In the genomic region with DNA sequence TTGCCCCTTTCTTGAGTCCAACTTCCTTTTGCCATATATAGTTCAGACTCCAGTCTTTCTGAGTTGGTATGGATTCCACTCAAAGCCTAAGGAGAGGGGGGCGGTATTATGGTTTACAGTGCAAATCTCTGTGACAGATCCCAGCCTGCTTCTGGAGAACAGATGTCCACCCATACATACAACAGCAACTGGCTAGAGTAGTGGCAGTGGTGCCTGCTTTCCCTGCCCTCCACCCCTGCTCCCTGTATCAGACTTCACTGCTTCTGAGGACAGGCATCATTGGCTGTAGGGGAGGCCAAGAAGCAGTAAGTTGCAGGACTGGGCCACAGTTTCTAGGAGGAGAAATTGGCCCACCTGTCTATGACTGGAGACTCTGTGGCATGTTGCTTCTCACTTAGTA, we compare ENCODE assay signal across 15 mouse cellular contexts.
DNase-seq lines count a peak whose midpoint lies in the region; ATAC-seq and TF ChIP-seq lines count a peak whose summit lies in the region.
"Had no signal": no experiment of that assay in that cellular context is flagged by ENCODE, and none has a peak within 500 bp of the region (broad histone marks: within the 10 kb centered on the region; RNA-seq: fewer than 3 reads in every experiment).

No protein-coding gene starts in this region.

- peak overlapping the region; percentile 24; the same call in 1 of the 2 replicates for H3K27ac ChIP-seq in kidney, embryonic 14.5 days (ENCODE audit: low read depth, low read length)
- H3K27ac ChIP-seq in embryonic facial prominence, embryonic 15.5 days (replicated peaks) = peak overlapping the region; percentile 65
- H3K27ac ChIP-seq: heart, adult 2 months; liver, embryonic 13.5 days had no signal

- intact Hi-C loops in gastrocnemius, postnatal 14 days (cut with DNase I; ENCODE audit: low total_unique reads) = loop anchor here (5.0 to 10.0 kb wide), 2 partner anchors 103 to 156 kb away; a partner anchor contains a TSS

- H3K9ac ChIP-seq in kidney, embryonic 14.5 days (ENCODE audit: low read depth, low read length) = no peak overlapping the region
- H3K9ac ChIP-seq in embryonic facial prominence, embryonic 15.5 days = no peak overlapping the region
- H3K9ac ChIP-seq: liver, embryonic 13.5 days had no signal

- H3K4me1 ChIP-seq in kidney, embryonic 14.5 days (ENCODE audit: control insufficient read depth, insufficient read depth, low read length) = peaks cover 29% of the 10 kb centered on the region
- H3K4me1 ChIP-seq in embryonic facial prominence, embryonic 15.5 days = peaks cover 36% of the 10 kb centered on the region

- H3K4me2 ChIP-seq in kidney, embryonic 14.5 days (replicated peaks; ENCODE audit: low read depth, low read length) = no peak overlapping the region
- H3K4me2 ChIP-seq in embryonic facial prominence, embryonic 15.5 days (replicated peaks) = no peak overlapping the region
- H3K4me2 ChIP-seq in myocyte (ENCODE audit: low read depth) = peak overlapping the region; percentile 60
- H3K4me2 ChIP-seq: liver, embryonic 13.5 days; midbrain, embryonic 11.5 days had no signal

- no peak overlapping the region for H3K4me3 ChIP-seq in kidney, embryonic 14.5 days (ENCODE audit: low read length)
- no peak overlapping the region for H3K4me3 ChIP-seq in embryonic facial prominence, embryonic 15.5 days (replicated peaks)
- no peak overlapping the region for H3K4me3 ChIP-seq in myocyte
- H3K4me3 ChIP-seq: heart, adult 2 months; liver, embryonic 13.5 days had no signal

- no peak overlapping the region for H3ac ChIP-seq in myocyte (ENCODE audit: control insufficient read depth, insufficient read length)

- H3K79me2 ChIP-seq in myocyte (ENCODE audit: control insufficient read depth, insufficient read depth) = peaks cover 84% of the 10 kb centered on the region

- no peaks in the 10 kb centered on the region for H3K27me3 ChIP-seq in kidney, embryonic 14.5 days (ENCODE audit: control insufficient read depth, insufficient read depth, low read length)
- no peaks in the 10 kb centered on the region for H3K27me3 ChIP-seq in embryonic facial prominence, embryonic 15.5 days
- H3K27me3 ChIP-seq in myocyte (ENCODE audit: control insufficient read depth, insufficient read depth, insufficient read length) = no peaks in the 10 kb centered on the region
- H3K27me3 ChIP-seq: liver, embryonic 13.5 days; Patski had no signal

- H3K36me3 ChIP-seq in kidney, embryonic 14.5 days (ENCODE audit: control insufficient read depth, insufficient read depth, low read length) = no peaks in the 10 kb centered on the region
- H3K36me3 ChIP-seq in embryonic facial prominence, embryonic 15.5 days = no peaks in the 10 kb centered on the region
- H3K36me3 ChIP-seq in myocyte (ENCODE audit: control insufficient read depth, insufficient read depth) = no peaks in the 10 kb centered on the region
- H3K36me3 ChIP-seq: liver, embryonic 13.5 days had no signal

- peak; percentile 11 for DNase-seq in embryo, embryonic 10.5 days (ENCODE audit: low spot score)
- no peak for DNase-seq in embryo, embryonic 9.5 days (ENCODE audit: extremely low spot score)
- no peak for DNase-seq in kidney, postnatal 25 days
- no peak for DNase-seq in gastrocnemius, postnatal 14 days
- no peak for DNase-seq in frontal cortex, adult 2 months (ENCODE audit: extremely low spot score in 1 of 2, low spot score in 1 of 2)
- DNase-seq: cerebellum, postnatal 14 days; heart, adult 2 months; kidney, postnatal 14 days; liver, embryonic 13.5 days had no signal

- 43% methylated on average over 1 of the region's 1 CpGs for WGBS in kidney, embryonic 14.5 days
- 46% methylated on average over 1 of the region's 1 CpGs for WGBS in embryonic facial prominence, embryonic 15.5 days

- H3K9me3 ChIP-seq in kidney, embryonic 14.5 days (ENCODE audit: control insufficient read depth, low read length) = no peaks in the 10 kb centered on the region
- H3K9me3 ChIP-seq in embryonic facial prominence, embryonic 15.5 days (replicated peaks) = no peaks in the 10 kb centered on the region
- H3K9me3 ChIP-seq: liver, embryonic 13.5 days had no signal

- peak; percentile 51; the same call in 1 of the 2 replicates for ATAC-seq in kidney, embryonic 14.5 days (ENCODE audit: low FRiP score, low TSS enrichment)
- ATAC-seq in embryonic facial prominence, embryonic 15.5 days (ENCODE audit: insufficient number of reproducible peaks, low FRiP score, low TSS enrichment, low read depth) = peak; percentile 40; the same call in 1 of the 2 replicates
- ATAC-seq: hindbrain, embryonic 16.5 days; Patski had no signal

- no peak for TF ChIP-seq POLR2A in myocyte (IDR thresholded peaks at IDR 0.05; ENCODE audit: insufficient read length, low read depth)

TF ChIP-seq in myocyte, 11 proteins besides CTCF, POLR2A, EP300 and RAD21:
- peak in 2 of 3 experiments; percentile 65 to 66 for TF ChIP-seq MYOD1 (IDR thresholded peaks at IDR 0.05; ENCODE audit: control insufficient read depth in 1 of 3, insufficient read length in 2 of 3, low read depth in 2 of 3)
- no peak for TF ChIP-seq SRF (IDR thresholded peaks at IDR 0.05; ENCODE audit: control insufficient read depth, insufficient read length, low read depth)
- peak in 1 of 3 experiments; percentile 55 for TF ChIP-seq MYOG (IDR thresholded peaks at IDR 0.05; ENCODE audit: control insufficient read depth in 1 of 3, insufficient read depth in 1 of 3, insufficient read length in 2 of 3, low read depth in 2 of 3)
- no peak for TF ChIP-seq CEBPB (IDR thresholded peaks at IDR 0.05; ENCODE audit: insufficient read depth, poor library complexity, severe bottlenecking)
- TF ChIP-seq USF1 (IDR thresholded peaks at IDR 0.05; ENCODE audit: low read depth) = no peak
- no peak for TF ChIP-seq REST (IDR thresholded peaks at IDR 0.05; ENCODE audit: insufficient read depth, insufficient read length)
